In genomic region chr17:78916899-78917298, GRCm38 (mm10) we compare ENCODE assay signal across 8 mouse cellular contexts. TPM values are rescaled to one million over a fixed set of nuclear protein-coding genes. Genes with fewer than 3 reads are reported as not detected.
A peak's percentile ranks its signal among the peaks of the same experiment; 100 is the strongest.
DNase-seq lines count a peak whose midpoint lies in the region; ATAC-seq and TF ChIP-seq lines count a peak whose summit lies in the region.

No protein-coding gene starts in this region.

- no peak for DNase-seq in kidney, adult 2 months
- no peak for DNase-seq in kidney, adult 11 months
- peak; percentile 2 for DNase-seq in ZHBTc4 (ENCODE audit: low read depth, low spot score)
- no peak for DNase-seq in midbrain, embryonic 14.5 days
- no peak for DNase-seq in right cerebral cortex, postnatal 25 days
- no peak for DNase-seq in kidney, postnatal 14 days
- DNase-seq in thymus, postnatal 0 days (ENCODE audit: low spot score): no peak

- H3K4me2 ChIP-seq in hindbrain, embryonic 13.5 days: peak overlapping the region; percentile 72
- peak overlapping the region; percentile 79 for H3K4me2 ChIP-seq in midbrain, embryonic 14.5 days (ENCODE audit: low read length)

- peak overlapping the region; percentile 84 for H3K4me3 ChIP-seq in kidney, adult 2 months (ENCODE audit: insufficient read depth, low read depth, low read length)
- H3K4me3 ChIP-seq in hindbrain, embryonic 13.5 days: peak overlapping the region; percentile 68
- H3K4me3 ChIP-seq in midbrain, embryonic 14.5 days (replicated peaks; ENCODE audit: low read depth, low read length): peak overlapping the region; percentile 60

- peak overlapping the region; percentile 84 for H3K9ac ChIP-seq in hindbrain, embryonic 13.5 days
- H3K9ac ChIP-seq in midbrain, embryonic 14.5 days (replicated peaks; ENCODE audit: low read length): peak overlapping the region; percentile 70

- H3K36me3 ChIP-seq in kidney, adult 2 months (ENCODE audit: control insufficient read depth, insufficient read depth, low read length): peaks cover 2% of the 10 kb centered on the region; the same call in 1 of the 2 replicates
- H3K36me3 ChIP-seq in hindbrain, embryonic 13.5 days: peaks cover 30% of the 10 kb centered on the region
- H3K36me3 ChIP-seq in midbrain, embryonic 14.5 days (ENCODE audit: control insufficient read depth, insufficient read depth, low read length): peaks cover 35% of the 10 kb centered on the region

- peaks cover 9% of the 10 kb centered on the region; the same call in 1 of the 2 replicates for H3K4me1 ChIP-seq in kidney, adult 2 months (ENCODE audit: control insufficient read depth, insufficient read depth, low read length)
- H3K4me1 ChIP-seq in hindbrain, embryonic 13.5 days (replicated peaks): peaks cover 15% of the 10 kb centered on the region
- H3K4me1 ChIP-seq in midbrain, embryonic 14.5 days (ENCODE audit: control insufficient read depth, insufficient read depth, low read length): peaks cover 13% of the 10 kb centered on the region

- no peaks in the 10 kb centered on the region for H3K27me3 ChIP-seq in kidney, adult 2 months (replicated peaks; ENCODE audit: control insufficient read depth, insufficient read depth, low read length)
- H3K27me3 ChIP-seq in hindbrain, embryonic 13.5 days: no peaks in the 10 kb centered on the region
- no peaks in the 10 kb centered on the region for H3K27me3 ChIP-seq in midbrain, embryonic 14.5 days (ENCODE audit: control insufficient read depth, insufficient read depth, low read length)

- TF ChIP-seq CTCF in kidney, adult 2 months (conservative IDR thresholded peaks at IDR 0.05; ENCODE audit: insufficient read depth, insufficient read length, low read depth, low read length): no peak

- no peak overlapping the region for H3K27ac ChIP-seq in kidney, adult 2 months (ENCODE audit: insufficient read depth, low read depth, low read length)
- peak overlapping the region; percentile 88 for H3K27ac ChIP-seq in hindbrain, embryonic 13.5 days
- peak overlapping the region; percentile 78 for H3K27ac ChIP-seq in midbrain, embryonic 14.5 days (replicated peaks; ENCODE audit: low read depth, low read length)

- ATAC-seq in hindbrain, embryonic 13.5 days (ENCODE audit: low FRiP score): no peak; the same call in 1 of the 2 replicates
- ATAC-seq in midbrain, embryonic 14.5 days (ENCODE audit: low FRiP score, low TSS enrichment): 0 out of 2 replicates have a peak, but pooled peaks have one; percentile 4

- no peak for TF ChIP-seq POLR2A in kidney, adult 2 months (IDR thresholded peaks at IDR 0.05; ENCODE audit: low read depth, low read length)

- no peaks in the 10 kb centered on the region for H3K9me3 ChIP-seq in hindbrain, embryonic 13.5 days
- H3K9me3 ChIP-seq in midbrain, embryonic 14.5 days (ENCODE audit: control insufficient read depth, low read length): no peaks in the 10 kb centered on the region

- under 1% methylated on average over 11 of the region's 11 CpGs for WGBS in kidney, adult 2 months
- WGBS in hindbrain, embryonic 13.5 days: 6% methylated on average over 11 of the region's 11 CpGs
- WGBS in midbrain, embryonic 14.5 days: 3% methylated on average over 11 of the region's 11 CpGs

RNA-seq across cellular contexts. Expression of gene Cebpzos, which starts 0.6 kb away (rescaled TPM):
- polyA plus RNA-seq in kidney, adult 2 months (2012; rRNA removed): 17.9 and 26.7 TPM in 2 replicates
- polyA plus RNA-seq in hindbrain, embryonic 13.5 days (2015; fragmentation: Nextera tagmentation; extraction: Ambion mirVana): 125 and 127 TPM in 2 replicates
- 116 TPM in 2 replicates for polyA plus RNA-seq in midbrain, embryonic 14.5 days (2014; fragmentation: Nextera tagmentation; extraction: Ambion mirVana)
- polyA plus RNA-seq in thymus, postnatal 0 days (2015; fragmentation: Nextera tagmentation; extraction: Ambion mirVana): 76.0 and 79.3 TPM in 2 replicates

RNA-seq across cellular contexts. Expression of gene Sult6b1, which starts 10.1 kb away (rescaled TPM):
- not detected in 2 replicates for polyA plus RNA-seq in kidney, adult 2 months (2012; rRNA removed)
- not detected in 2 replicates for polyA plus RNA-seq in hindbrain, embryonic 13.5 days (2015; fragmentation: Nextera tagmentation; extraction: Ambion mirVana)
- not detected in 2 replicates for polyA plus RNA-seq in midbrain, embryonic 14.5 days (2014; fragmentation: Nextera tagmentation; extraction: Ambion mirVana)
- polyA plus RNA-seq in thymus, postnatal 0 days (2015; fragmentation: Nextera tagmentation; extraction: Ambion mirVana): 0.08 and 0.17 TPM in 2 replicates

RNA-seq across cellular contexts. Expression of gene Cebpz, which starts 20.0 kb away (rescaled TPM):
- 3.1 and 6.8 TPM in 2 replicates for polyA plus RNA-seq in kidney, adult 2 months (2012; rRNA removed)
- 57.3 and 61.0 TPM in 2 replicates for polyA plus RNA-seq in hindbrain, embryonic 13.5 days (2015; fragmentation: Nextera tagmentation; extraction: Ambion mirVana)
- polyA plus RNA-seq in midbrain, embryonic 14.5 days (2014; fragmentation: Nextera tagmentation; extraction: Ambion mirVana): 48.8 and 53.4 TPM in 2 replicates
- polyA plus RNA-seq in thymus, postnatal 0 days (2015; fragmentation: Nextera tagmentation; extraction: Ambion mirVana): 86.9 and 103 TPM in 2 replicates

RNA-seq across cellular contexts. Expression of gene Ndufaf7, which starts 20.0 kb away (rescaled TPM):
- polyA plus RNA-seq in kidney, adult 2 months (2012; rRNA removed): 16.7 and 20.8 TPM in 2 replicates
- 57.1 and 62.5 TPM in 2 replicates for polyA plus RNA-seq in hindbrain, embryonic 13.5 days (2015; fragmentation: Nextera tagmentation; extraction: Ambion mirVana)
- 54.3 and 58.9 TPM in 2 replicates for polyA plus RNA-seq in midbrain, embryonic 14.5 days (2014; fragmentation: Nextera tagmentation; extraction: Ambion mirVana)
- 45.1 and 55.0 TPM in 2 replicates for polyA plus RNA-seq in thymus, postnatal 0 days (2015; fragmentation: Nextera tagmentation; extraction: Ambion mirVana)

RNA-seq across cellular contexts. Expression of gene Eif2ak2, which starts 34.5 kb away (rescaled TPM):
- 5.6 and 5.9 TPM in 2 replicates for polyA plus RNA-seq in kidney, adult 2 months (2012; rRNA removed)
- polyA plus RNA-seq in hindbrain, embryonic 13.5 days (2015; fragmentation: Nextera tagmentation; extraction: Ambion mirVana): 4.0 and 5.9 TPM in 2 replicates
- polyA plus RNA-seq in midbrain, embryonic 14.5 days (2014; fragmentation: Nextera tagmentation; extraction: Ambion mirVana): 2.6 and 5.0 TPM in 2 replicates
- polyA plus RNA-seq in thymus, postnatal 0 days (2015; fragmentation: Nextera tagmentation; extraction: Ambion mirVana): 10.4 and 15.4 TPM in 2 replicates
